Mouse (Mus musculus) embryonic facial prominence, embryonic 12.5 days (tissue): ENCODE data around the gene Thbs4. TPM values are rescaled to one million over a fixed set of nuclear protein-coding genes. Genes with fewer than 3 reads are reported as not detected.
A peak's percentile ranks its signal among the peaks of the same experiment; 100 is the strongest.

Source experiments
- ATAC-seq: fragments of 200-750 bp; cut with Nextera tagmentation; 2 replicates; pipeline ENCODE4 v1.8.0; 2017; ENCODE audit not compliant: insufficient number of reproducible peaks, insufficient read depth, low FRiP score, low TSS enrichment
- H3K27ac ChIP-seq: fragments of 300-500 bp; sonication (generic); 2 replicates; pipeline ENCODE4 v1.5.1; 2016; ENCODE audit warnings: mild to moderate bottlenecking
- H3K27me3 ChIP-seq: fragments of 300-500 bp; sonication (generic); 2 replicates; pipeline ENCODE4 v1.6.1; 2016; ENCODE audit warnings: mild to moderate bottlenecking, moderate library complexity
- H3K36me3 ChIP-seq: fragments of 300-500 bp; sonication (generic); 2 replicates; pipeline ENCODE4 v1.6.1; 2016; ENCODE audit warnings: mild to moderate bottlenecking
- H3K4me1 ChIP-seq: fragments of 300-500 bp; sonication (generic); 2 replicates; pipeline ENCODE4 v1.6.1; 2016
- H3K4me2 ChIP-seq: fragments of 300-500 bp; sonication (generic); replicated peaks from 2 replicates; pipeline ENCODE4 v1.6.1; 2016; ENCODE audit warnings: mild to moderate bottlenecking, moderate library complexity
- H3K4me3 ChIP-seq: fragments of 300-500 bp; sonication (generic); 2 replicates; pipeline ENCODE4 v1.5.1; 2016; ENCODE audit warnings: mild to moderate bottlenecking
- H3K9ac ChIP-seq: fragments of 300-500 bp; sonication (generic); 2 replicates; pipeline ENCODE4 v1.6.1; 2016; ENCODE audit warnings: mild to moderate bottlenecking, moderate library complexity
- H3K9me3 ChIP-seq: fragments of 300-500 bp; sonication (generic); 2 replicates; pipeline ENCODE4 v1.6.1; 2016; ENCODE audit warnings: mild to moderate bottlenecking, moderate library complexity
- WGBS: fragments of 180-500 bp; shearing (Covaris S2); methylation state at CpG from one replicate; pipeline ENCODE4 v1.1.7; 2016; 5-methylcytosine and 5-hydroxymethylcytosine counted together
- polyA plus RNA-seq: library from polyadenylated mRNA; unstranded; fragments of >200 nt; fragmentation: Nextera tagmentation; extraction: Ambion mirVana; gene quantifications from 2 replicates; pipeline ENCODE4 v1.2.1, GENCODE M21; 2016

Thbs4 gene
- polyA plus RNA-seq, 1 experiment from 2014 or later, result 14.5 TPM

GRCm38 (mm10) chr13:92759096-92759495, 35.5 kb downstream of the Thbs4 start:
- no peak for ATAC-seq
- 87% methylated on average over 4 of the region's 4 CpGs for WGBS
- H3K36me3 ChIP-seq, result no peaks in the 10 kb centered on the region

GRCm38 (mm10) chr13:92757972-92758585, 36.5 kb downstream of the Thbs4 start:
- H3K9ac ChIP-seq, result no peak overlapping the region
- H3K27me3 ChIP-seq, result no peaks in the 10 kb centered on the region
- no peaks in the 10 kb centered on the region for H3K4me1 ChIP-seq
- no peaks in the 10 kb centered on the region for H3K36me3 ChIP-seq
- 84% methylated on average over 12 of the region's 12 CpGs for WGBS
- ATAC-seq, result no peak
- no peak overlapping the region for H3K4me2 ChIP-seq
- no peak overlapping the region for H3K4me3 ChIP-seq
- H3K27ac ChIP-seq, result no peak overlapping the region
- H3K9me3 ChIP-seq, result no peaks in the 10 kb centered on the region

More at GRCm38 (mm10) chr13:92759096-92759495, 35.5 kb downstream of the Thbs4 start:
- Histone ChIP-seq H3K27ac (no peak overlapping the region), H3K4me2 (no peak overlapping the region), H3K9ac (no peak overlapping the region), H3K4me3 (no peak overlapping the region), H3K27me3 (no peaks in the 10 kb centered on the region), H3K4me1 (no peaks in the 10 kb centered on the region), H3K9me3 (no peaks in the 10 kb centered on the region)

GRCm38 (mm10) chr13:92755036-92755435, 39.6 kb downstream of the Thbs4 start:
- H3K9ac ChIP-seq, result no peak overlapping the region
- H3K9me3 ChIP-seq, result no peaks in the 10 kb centered on the region
- no peaks in the 10 kb centered on the region for H3K27me3 ChIP-seq
- ATAC-seq, result no peak
- 74% methylated on average over 7 of the region's 7 CpGs for WGBS
- no peak overlapping the region for H3K4me3 ChIP-seq
- H3K36me3 ChIP-seq, result no peaks in the 10 kb centered on the region
- H3K4me2 ChIP-seq, result no peak overlapping the region
- H3K27ac ChIP-seq, result no peak overlapping the region
- peaks cover 3% of the 10 kb centered on the region; the same call in 1 of the 2 replicates for H3K4me1 ChIP-seq

GRCm38 (mm10) chr13:92753676-92754075, 40.9 kb downstream of the Thbs4 start:
- ATAC-seq, result no peak
- Histone ChIP-seq H3K9ac (no peak overlapping the region), H3K27me3 (no peaks in the 10 kb centered on the region), H3K36me3 (no peaks in the 10 kb centered on the region), H3K9me3 (no peaks in the 10 kb centered on the region), H3K4me1 (peaks cover 3% of the 10 kb centered on the region; the same call in 1 of the 2 replicates), H3K27ac (no peak overlapping the region), H3K4me3 (no peak overlapping the region), H3K4me2 (no peak overlapping the region)
- 92% methylated on average over 8 of the region's 8 CpGs for WGBS

- H3K4me1 ChIP-seq, result peaks cover 3% of the 10 kb centered on the region; the same call in 1 of the 2 replicates
- H3K9me3 ChIP-seq, result no peaks in the 10 kb centered on the region
- no peak overlapping the region for H3K4me3 ChIP-seq
- H3K27me3 ChIP-seq, result no peaks in the 10 kb centered on the region
- ATAC-seq, result peak; percentile 60
- no peaks in the 10 kb centered on the region for H3K36me3 ChIP-seq
- H3K4me2 ChIP-seq, result no peak overlapping the region
- 0 out of 2 replicates have a peak overlapping the region, but pooled peaks have one; percentile 2 for H3K27ac ChIP-seq
- 63% methylated on average over 21 of the region's 21 CpGs for WGBS
- H3K9ac ChIP-seq, result no peak overlapping the region
Observed at GRCm38 (mm10) chr13:92751726-92752565, 42.7 kb downstream of the Thbs4 start.

- H3K36me3 ChIP-seq, result no peaks in the 10 kb centered on the region
- H3K27me3 ChIP-seq, result no peaks in the 10 kb centered on the region
- 0 out of 2 replicates have a peak overlapping the region, but pooled peaks have one; percentile 2 for H3K27ac ChIP-seq
- no peak for ATAC-seq
- H3K9ac ChIP-seq, result no peak overlapping the region
- H3K9me3 ChIP-seq, result no peaks in the 10 kb centered on the region
- H3K4me2 ChIP-seq, result peak overlapping the region; percentile 21; the same call in 1 of the 2 replicates
- 11% methylated on average over 7 of the region's 7 CpGs for WGBS
- H3K4me3 ChIP-seq, result no peak overlapping the region
- peaks cover 3% of the 10 kb centered on the region; the same call in 1 of the 2 replicates for H3K4me1 ChIP-seq
Observed at GRCm38 (mm10) chr13:92750976-92751518, 43.6 kb downstream of the Thbs4 start.

- H3K27me3 ChIP-seq, result no peaks in the 10 kb centered on the region
- 82% methylated on average over 5 of the region's 5 CpGs for WGBS
- H3K4me1 ChIP-seq, result no peaks in the 10 kb centered on the region
- H3K4me3 ChIP-seq, result no peak overlapping the region
- H3K9me3 ChIP-seq, result no peaks in the 10 kb centered on the region
- no peak overlapping the region for H3K9ac ChIP-seq
- ATAC-seq, result no peak
- H3K4me2 ChIP-seq, result no peak overlapping the region
- H3K36me3 ChIP-seq, result no peaks in the 10 kb centered on the region
- H3K27ac ChIP-seq, result no peak overlapping the region
Observed at GRCm38 (mm10) chr13:92743337-92743736, 51.3 kb downstream of the Thbs4 start.

GRCm38 (mm10) chr13:92742886-92743285, 51.7 kb downstream of the Thbs4 start:
- ATAC-seq, result no peak
- H3K36me3 ChIP-seq, result no peaks in the 10 kb centered on the region
- no peaks in the 10 kb centered on the region for H3K9me3 ChIP-seq
- no peaks in the 10 kb centered on the region for H3K27me3 ChIP-seq
- H3K4me3 ChIP-seq, result no peak overlapping the region
- no peaks in the 10 kb centered on the region for H3K4me1 ChIP-seq
- no peak overlapping the region for H3K9ac ChIP-seq
- H3K4me2 ChIP-seq, result no peak overlapping the region
- H3K27ac ChIP-seq, result no peak overlapping the region
- 83% methylated on average over 4 of the region's 4 CpGs for WGBS

GRCm38 (mm10) chr13:92740671-92741270, 53.8 kb downstream of the Thbs4 start:
- ATAC-seq, result no peak
- WGBS, result 13% methylated on average over 2 of the region's 2 CpGs
- H3K27ac ChIP-seq, result no peak overlapping the region
- no peak overlapping the region for H3K4me2 ChIP-seq
- H3K9me3 ChIP-seq, result no peaks in the 10 kb centered on the region
- no peak overlapping the region for H3K9ac ChIP-seq
- no peaks in the 10 kb centered on the region for H3K27me3 ChIP-seq
- H3K4me3 ChIP-seq, result no peak overlapping the region
- H3K36me3 ChIP-seq, result no peaks in the 10 kb centered on the region
- H3K4me1 ChIP-seq, result no peaks in the 10 kb centered on the region

GRCm38 (mm10) chr13:92739858-92740257, 54.8 kb downstream of the Thbs4 start:
- Histone ChIP-seq H3K9ac (no peak overlapping the region), H3K4me3 (no peak overlapping the region), H3K4me2 (no peak overlapping the region), H3K27me3 (no peaks in the 10 kb centered on the region), H3K36me3 (no peaks in the 10 kb centered on the region), H3K27ac (no peak overlapping the region), H3K4me1 (no peaks in the 10 kb centered on the region), H3K9me3 (no peaks in the 10 kb centered on the region)
- 87% methylated on average over 3 of the region's 3 CpGs for WGBS
- no peak for ATAC-seq

- Histone ChIP-seq H3K36me3 (no peaks in the 10 kb centered on the region), H3K4me2 (no peak overlapping the region), H3K4me3 (no peak overlapping the region), H3K4me1 (no peaks in the 10 kb centered on the region), H3K9ac (no peak overlapping the region), H3K9me3 (no peaks in the 10 kb centered on the region), H3K27ac (no peak overlapping the region), H3K27me3 (no peaks in the 10 kb centered on the region)
- 52% methylated on average over 3 of the region's 3 CpGs for whole genome bisulfite sequencing
- no peak for ATAC-seq
Observed at GRCm38 (mm10) chr13:92738821-92739220, 55.8 kb downstream of the Thbs4 start.
